Mouse (Mus musculus) A20 (cell line): ENCODE results near the gene Arfip1.

Experiments used
- DNase-seq: peaks from one replicate; pipeline ENCODE4 v3.0.0-alpha.2; 2011; ENCODE audit warnings: low read depth, low spot score

Gene Arfip1

DNA sequence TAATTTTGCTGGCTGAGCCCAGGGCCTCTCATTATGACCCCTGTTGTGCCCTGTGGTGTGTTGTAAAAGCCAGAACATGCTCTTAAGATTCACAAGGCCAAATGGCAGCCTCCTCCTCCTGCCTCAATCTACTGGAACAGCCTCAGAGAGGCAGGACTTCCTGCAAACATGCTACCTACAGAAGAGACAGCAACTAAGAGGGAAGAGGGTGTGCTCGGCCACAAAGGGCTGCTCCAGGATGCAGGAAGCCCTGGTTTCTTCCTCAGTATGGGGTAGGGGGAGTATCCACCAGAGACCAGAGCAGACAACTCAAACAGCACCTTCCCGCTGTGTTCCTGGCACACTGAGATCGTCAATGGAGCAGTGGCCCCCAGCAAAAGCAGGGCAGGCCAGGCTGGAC is 121.9 kb downstream of the Arfip1 start:
- no peak for DNase-seq

DNA sequence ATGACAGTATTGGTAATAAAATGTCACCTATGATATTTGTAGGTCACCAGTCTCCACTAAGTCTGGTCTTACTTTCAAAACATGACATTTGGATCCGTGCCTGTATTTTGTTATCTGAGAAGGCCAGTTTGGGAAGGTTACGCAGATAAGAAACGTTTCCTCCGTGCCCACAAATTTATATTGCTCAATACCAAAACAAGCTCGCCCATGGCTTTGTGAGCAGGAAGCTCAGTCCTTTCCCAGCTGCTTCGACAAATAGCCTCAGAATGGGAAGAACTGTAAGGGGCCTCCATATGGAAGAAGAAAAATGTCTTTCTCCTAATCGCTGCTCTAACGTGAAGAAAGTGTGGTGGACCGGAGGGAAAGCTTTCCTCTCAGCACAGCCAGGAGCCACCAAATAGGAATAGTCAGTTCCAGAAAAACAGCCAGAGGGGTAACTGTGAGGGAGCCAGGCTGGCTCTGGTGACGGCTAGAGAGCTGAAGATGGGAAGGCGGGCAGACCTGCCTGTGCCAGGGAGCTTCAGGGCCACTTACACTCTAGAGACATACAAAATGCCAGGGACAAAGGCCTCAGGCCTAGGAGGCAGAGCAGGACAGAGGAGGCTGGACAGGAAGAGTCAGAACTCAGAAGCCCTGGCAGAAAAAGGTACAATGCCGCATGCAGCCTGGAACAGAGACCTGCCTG is 126.5 kb downstream of the Arfip1 start:
- no peak for DNase-seq

DNA sequence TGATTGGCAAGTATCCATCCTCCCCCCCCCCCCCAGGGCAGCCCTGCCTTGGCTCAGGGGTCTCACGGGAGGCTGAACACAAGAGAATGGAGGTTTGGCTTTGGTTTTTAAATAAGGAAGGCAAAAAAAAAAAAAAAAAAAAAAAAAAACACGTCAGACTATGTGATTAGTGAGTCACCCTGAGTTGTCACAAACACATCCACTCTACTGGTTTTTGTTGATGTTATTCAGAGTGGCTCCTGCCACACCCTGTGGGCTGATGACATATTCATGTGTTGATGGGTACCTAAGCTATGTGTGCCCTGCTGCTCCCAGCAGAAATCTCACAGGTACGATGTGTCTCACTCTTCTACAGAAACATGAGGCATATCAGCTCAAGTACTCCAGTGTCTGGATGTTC is 131.8 kb downstream of the Arfip1 start:
- no peak for DNase-seq

DNA sequence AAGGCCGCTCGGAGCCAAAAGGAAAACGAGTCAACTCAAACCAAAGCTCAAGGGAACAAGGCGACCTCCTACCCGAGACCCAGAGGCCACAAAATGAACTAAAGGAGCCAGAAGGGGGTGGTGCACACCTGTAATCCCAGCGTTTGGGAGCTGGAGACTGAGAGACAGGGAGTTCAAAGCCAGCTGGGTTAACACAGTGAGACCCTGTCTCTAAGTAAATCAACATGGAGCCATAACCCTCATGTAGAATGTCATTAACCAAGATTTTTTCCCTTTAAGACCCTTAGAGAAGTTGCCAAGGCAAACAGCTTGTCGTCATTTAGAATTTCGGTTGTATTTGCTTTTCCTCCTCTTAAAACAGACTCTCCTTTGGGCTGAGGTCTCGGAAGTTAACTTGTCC is 133.4 kb downstream of the Arfip1 start:
- DNase-seq, result no peak

DNA sequence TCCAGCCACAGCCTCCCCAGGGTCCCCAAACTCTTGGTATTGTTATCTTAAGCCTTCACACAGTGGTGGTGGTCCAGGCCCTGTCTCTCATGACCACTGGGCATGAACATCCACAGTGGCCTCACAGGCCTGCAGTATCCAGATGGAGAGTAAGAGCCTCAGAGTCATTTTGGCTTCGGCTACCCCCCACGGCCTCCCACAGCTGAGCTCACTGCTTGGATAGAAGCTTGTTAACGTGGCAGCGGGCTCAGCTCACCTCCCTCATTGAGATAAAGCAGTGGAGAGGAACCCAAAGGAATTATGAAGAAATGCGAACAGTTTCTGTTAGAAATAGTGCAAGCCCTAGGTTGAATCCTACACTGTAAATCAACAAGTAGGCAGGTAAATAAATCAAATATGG is 134.6 kb downstream of the Arfip1 start:
- DNase-seq, result no peak
